Mouse (Mus musculus) megakaryocyte, embryonic 14.5 days (primary cell): ENCODE results near the gene Prss28.

ENCODE experiments used
- FLI1 ChIP-seq: IDR thresholded peaks from 2 replicates; pipeline ENCODE4 v1.6.1; 2012; ENCODE audit warnings: low read length, inconsistent platforms, mixed read lengths
- GATA1 ChIP-seq: IDR thresholded peaks from 3 replicates; pipeline ENCODE4 v1.6.1; 2012; ENCODE audit warnings: mixed read lengths, low read length, inconsistent platforms, borderline replicate concordance

GRCm38 (mm10) chr17:25361291-25361690, 52.8 kb downstream of the Prss28 start:
- no peak for TF ChIP-seq GATA1
- no peak for TF ChIP-seq FLI1
